Mouse (Mus musculus) bone marrow macrophage, adult 2 months (primary cell): ENCODE data around the gene Dapk3. TPM values are rescaled to one million over a fixed set of nuclear protein-coding genes. Genes with fewer than 3 reads are reported as not detected.

Experiments used
- H3K27ac ChIP-seq: 2 replicates; pipeline ENCODE4 v1.5.1; 2012; ENCODE audit warnings: low read depth, low read length; ENCODE audit not compliant: insufficient read depth
- H3K4me1 ChIP-seq: 2 replicates; pipeline ENCODE4 v1.6.1; 2012; ENCODE audit warnings: low read length; ENCODE audit not compliant: control insufficient read depth, insufficient read depth
- H3K4me3 ChIP-seq: 2 replicates; pipeline ENCODE4 v1.5.1; 2012; ENCODE audit warnings: mild to moderate bottlenecking, low read length, moderate library complexity; ENCODE audit not compliant: insufficient read depth
- CTCF ChIP-seq: IDR thresholded peaks from 2 replicates; pipeline ENCODE4 v1.5.1; 2012; ENCODE audit warnings: low read depth, mild to moderate bottlenecking, low read length, moderate library complexity
- POLR2A ChIP-seq: IDR thresholded peaks from 2 replicates; pipeline ENCODE4 v1.6.1; 2012; ENCODE audit warnings: mild to moderate bottlenecking, low read depth, low read length, borderline replicate concordance
- polyA plus RNA-seq: library from polyadenylated mRNA; stranded (reverse); fragments of >200 nt; gene quantifications from 2 replicates; pipeline ENCODE4 v1.2.4, GENCODE M21; 2012; ENCODE audit not compliant: missing spikeins, insufficient read depth, insufficient read length

The Dapk3 gene
- polyA plus RNA-seq, 1 experiment, result 36.4 TPM

DNA sequence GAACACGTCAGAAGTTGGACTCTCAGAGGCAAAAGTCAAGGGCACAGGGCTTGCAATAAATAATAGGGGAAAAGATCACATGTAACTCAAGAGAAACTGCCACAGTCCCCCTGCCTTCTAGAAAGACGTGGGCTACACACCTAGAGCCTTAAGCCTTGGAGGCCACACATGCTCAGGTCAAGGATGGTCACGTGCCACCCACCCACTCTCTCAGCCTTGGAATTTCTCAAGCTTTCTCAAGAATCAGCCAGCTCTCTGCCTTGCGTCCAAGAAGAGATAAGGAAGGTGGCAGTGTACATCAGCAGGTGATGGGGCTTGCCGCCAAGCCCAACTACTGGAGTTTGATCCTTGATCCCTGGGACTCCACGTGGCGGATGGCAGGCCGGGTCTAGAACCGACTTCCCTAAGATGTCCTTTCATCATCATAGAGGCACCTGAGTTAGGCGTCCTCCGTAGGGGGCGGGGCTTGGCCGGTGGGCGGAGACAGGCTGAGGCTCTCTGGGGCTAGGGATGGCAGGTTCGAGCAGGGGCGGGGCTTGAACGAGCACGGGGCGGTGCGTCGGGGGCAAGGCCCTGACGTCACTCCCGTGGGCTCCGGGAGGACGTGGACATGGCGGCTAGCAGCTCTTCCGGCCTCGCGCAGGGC, 49.9 kb downstream of the Dapk3 start, which contains the start of gene Zfr2:
Gene Zfr2, plus strand, starts transcription at position 576 of the 646 bp plus-strand sequence.
- no peak for TF ChIP-seq POLR2A
- no peak for TF ChIP-seq CTCF
- Histone ChIP-seq H3K27ac (no peak within 1 kb of the TSS), H3K4me3 (peak within 1 kb of the TSS; percentile 63), H3K4me1 (peaks cover 5% of the 10 kb centered on the region)

DNA sequence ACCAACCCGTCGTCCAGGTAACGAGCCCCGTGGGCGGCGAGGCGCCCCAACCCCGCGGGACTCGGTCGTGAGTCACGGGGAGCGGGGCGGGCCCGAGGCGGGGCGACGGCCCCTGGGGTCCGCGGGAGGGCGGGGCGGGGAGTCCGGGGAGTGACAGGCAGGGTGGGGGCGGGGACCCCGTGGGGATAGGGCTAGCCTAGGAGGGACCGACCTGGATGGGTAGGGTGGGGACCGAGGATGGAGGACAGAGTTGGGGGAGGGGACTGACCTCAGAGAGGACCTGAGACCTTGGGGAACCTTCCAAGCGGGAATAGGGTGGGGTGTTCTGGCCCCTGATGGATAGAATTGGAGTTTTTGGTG, 50.4 kb downstream of the Dapk3 start:
- H3K4me1 ChIP-seq, result peaks cover 5% of the 10 kb centered on the region

DNA sequence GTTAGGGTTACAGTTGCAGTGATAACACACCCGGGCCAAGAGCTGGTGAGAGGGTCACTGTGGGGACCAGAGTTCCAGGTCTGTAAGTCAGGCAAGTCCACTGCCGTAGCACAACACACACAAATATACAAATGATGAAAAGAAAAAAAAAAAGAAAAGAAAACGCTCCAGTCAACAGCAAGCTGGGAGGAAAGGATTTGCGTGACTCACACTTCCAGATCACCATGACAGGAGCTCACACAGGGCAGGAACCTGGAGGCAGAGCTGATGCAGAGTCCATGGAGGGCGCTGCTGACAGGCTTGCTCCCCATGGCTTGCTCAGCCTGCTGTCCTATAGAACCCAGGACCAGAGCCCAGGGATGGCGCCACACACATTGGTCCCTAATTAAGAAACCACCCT, 51.4 kb downstream of the Dapk3 start:
- peaks cover 5% of the 10 kb centered on the region for H3K4me1 ChIP-seq
- no peak overlapping the region for H3K27ac ChIP-seq
- no peak for TF ChIP-seq POLR2A
- no peak for TF ChIP-seq CTCF
- H3K4me3 ChIP-seq, result no peak overlapping the region

More for the DNA sequence above, 50.4 kb downstream of the Dapk3 start:
- H3K27ac ChIP-seq, result no peak overlapping the region
- H3K4me3 ChIP-seq, result peak overlapping the region; percentile 63
- no peak for TF ChIP-seq CTCF
- TF ChIP-seq POLR2A, result 0 out of 2 replicates have a peak, but pooled peaks have one; percentile 12

DNA sequence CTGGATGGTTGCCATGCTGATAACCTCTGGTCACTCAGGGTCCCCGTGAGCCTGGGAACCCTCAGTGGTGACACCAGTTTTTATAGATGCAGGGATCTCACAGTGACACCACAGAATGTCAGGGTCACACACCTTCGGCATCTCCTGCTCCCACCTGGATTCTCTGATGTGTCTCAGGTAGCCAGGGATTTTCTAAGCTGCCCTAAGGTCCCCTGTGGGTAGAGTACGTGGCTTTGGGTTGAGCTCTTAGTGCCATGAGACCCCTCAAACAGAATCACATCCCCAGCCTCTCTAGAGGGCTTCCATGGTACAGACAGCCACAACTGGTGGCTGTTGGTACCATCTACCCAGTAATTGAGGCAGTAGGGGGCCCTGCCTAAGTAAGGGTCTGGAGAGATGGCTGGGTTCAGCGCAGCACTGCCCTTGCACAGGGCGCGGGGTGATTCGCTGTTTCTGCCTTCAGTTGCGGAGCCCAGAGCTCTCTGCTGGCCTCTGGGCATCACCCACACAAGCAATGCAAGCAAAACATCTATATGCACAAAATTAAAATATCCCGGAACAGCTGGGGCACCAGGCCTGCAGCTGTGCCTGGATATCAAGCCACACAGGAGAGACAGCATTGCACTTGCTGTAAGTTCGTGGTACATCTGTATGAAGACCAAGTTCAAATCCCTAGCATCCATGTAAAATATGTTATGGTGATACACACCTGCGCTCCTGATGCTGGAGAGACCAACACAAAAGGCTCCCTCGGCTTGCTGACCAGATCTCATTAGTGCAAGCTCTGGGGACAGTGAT, 53.9 kb downstream of the Dapk3 start:
- Histone ChIP-seq H3K4me1 (peaks cover 5% of the 10 kb centered on the region), H3K4me3 (no peak overlapping the region), H3K27ac (no peak overlapping the region)
- TF ChIP-seq POLR2A, result no peak

- Histone ChIP-seq H3K27ac (no peak overlapping the region), H3K4me3 (no peak overlapping the region), H3K4me1 (peaks cover 2% of the 10 kb centered on the region; the same call in 1 of the 2 replicates)
- TF ChIP-seq CTCF (no peak), POLR2A (no peak)
These were observed 55.8 kb downstream of the Dapk3 start for GRCm38 (mm10) chr10:81238618-81239017.

DNA sequence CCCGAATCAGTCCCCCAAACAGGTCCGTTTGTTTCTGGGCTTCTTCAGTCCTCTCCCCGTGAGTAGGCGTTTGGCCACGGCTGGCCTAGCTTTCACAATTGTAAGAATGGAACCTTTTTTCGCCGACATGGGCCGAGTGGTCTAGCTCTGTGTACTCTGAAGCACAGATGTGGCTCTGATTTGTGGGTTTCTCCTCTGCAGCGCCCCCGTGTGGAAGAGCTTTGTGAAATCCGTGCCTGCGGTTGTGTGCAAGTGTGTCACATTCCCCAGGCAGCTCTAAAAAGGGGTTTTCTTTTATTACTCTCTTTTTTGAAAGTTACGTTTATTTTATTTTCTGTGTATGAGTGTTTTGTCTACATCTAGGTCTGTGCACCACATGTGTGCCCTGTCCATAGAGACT, 58.1 kb downstream of the Dapk3 start:
- TF ChIP-seq CTCF (peak; percentile 98), POLR2A (no peak)
- H3K27ac ChIP-seq, result no peak overlapping the region
- H3K4me1 ChIP-seq, result peaks cover 4% of the 10 kb centered on the region
- H3K4me3 ChIP-seq, result no peak overlapping the region

- H3K4me3 ChIP-seq, result no peak overlapping the region
- TF ChIP-seq POLR2A (no peak), CTCF (no peak)
- H3K27ac ChIP-seq, result no peak overlapping the region
- peaks cover 4% of the 10 kb centered on the region for H3K4me1 ChIP-seq
These were observed 59.2 kb downstream of the Dapk3 start for GRCm38 (mm10) chr10:81242021-81242420.

Other genes starting within 250 kb of the Dapk3 start
- gene Gng7, start 168.1 kb upstream of the Dapk3 start, polyA plus RNA-seq, result 3.5 and 4.6 TPM in 2 replicates
- not detected in 2 replicates for gene Diras1, start 157.3 kb upstream of the Dapk3 start, polyA plus RNA-seq
- 14.0 and 14.5 TPM in 2 replicates for gene Slc39a3, start 145.6 kb upstream of the Dapk3 start, polyA plus RNA-seq
- gene Sgta, start 122.8 kb upstream of the Dapk3 start, polyA plus RNA-seq, result 58.5 and 66.8 TPM in 2 replicates
- gene Thop1, start 113.0 kb upstream of the Dapk3 start, polyA plus RNA-seq, result 7.4 and 10.8 TPM in 2 replicates
- gene Creb3l3, start 84.1 kb upstream of the Dapk3 start, polyA plus RNA-seq, result 1.3 TPM in 2 replicates
- gene Map2k2, start 77.1 kb upstream of the Dapk3 start, polyA plus RNA-seq, result 71.4 and 77.6 TPM in 2 replicates
- gene Zbtb7a, start 47.8 kb upstream of the Dapk3 start, polyA plus RNA-seq, result 52.0 and 54.9 TPM in 2 replicates
- gene Pias4, start 15.1 kb upstream of the Dapk3 start, polyA plus RNA-seq, result 21.9 and 28.2 TPM in 2 replicates
- 877 and 1,003 TPM in 2 replicates for gene Eef2, start 6.4 kb upstream of the Dapk3 start, polyA plus RNA-seq
- gene 4930442H23Rik, start 844 bp downstream of the Dapk3 start, polyA plus RNA-seq, result not detected in 2 replicates
- gene Nmrk2, start 19.0 kb downstream of the Dapk3 start, polyA plus RNA-seq, result not detected in 2 replicates
- not detected in 2 replicates for gene Atcay, start 47.8 kb downstream of the Dapk3 start, polyA plus RNA-seq
- 2.7 and 3.0 TPM in 2 replicates for gene Zfr2, start 50.1 kb downstream of the Dapk3 start, polyA plus RNA-seq
- gene Matk, start 69.9 kb downstream of the Dapk3 start, polyA plus RNA-seq, result 10.8 and 14.4 TPM in 2 replicates
- 46.5 and 51.1 TPM in 2 replicates for gene Mrpl54, start 83.9 kb downstream of the Dapk3 start, polyA plus RNA-seq
- 34.3 and 36.1 TPM in 2 replicates for gene Apba3, start 84.0 kb downstream of the Dapk3 start, polyA plus RNA-seq
- gene Tjp3, start 108.6 kb downstream of the Dapk3 start, polyA plus RNA-seq, result 9.2 and 9.8 TPM in 2 replicates
- gene Pip5k1c, start 110.0 kb downstream of the Dapk3 start, polyA plus RNA-seq, result 90.9 and 106 TPM in 2 replicates
- gene Cactin, start 138.1 kb downstream of the Dapk3 start, polyA plus RNA-seq, result 18.1 and 18.2 TPM in 2 replicates
- gene Tbxa2r, start 145.7 kb downstream of the Dapk3 start, polyA plus RNA-seq, result not detected in 2 replicates
- gene Gipc3, start 160.3 kb downstream of the Dapk3 start, polyA plus RNA-seq, result not detected in 2 replicates
- gene Hmg20b, start 167.5 kb downstream of the Dapk3 start, polyA plus RNA-seq, result 52.2 and 53.3 TPM in 2 replicates
- 80.9 and 86.2 TPM in 2 replicates for gene Mfsd12, start 174.5 kb downstream of the Dapk3 start, polyA plus RNA-seq
- gene 4930404N11Rik, start 182.8 kb downstream of the Dapk3 start, polyA plus RNA-seq, result not detected in 2 replicates
- 32.6 and 35.0 TPM in 2 replicates for gene Fzr1, start 195.5 kb downstream of the Dapk3 start, polyA plus RNA-seq
- 23.1 and 29.5 TPM in 2 replicates for gene Dohh, start 201.4 kb downstream of the Dapk3 start, polyA plus RNA-seq
- gene Gm48551, start 201.5 kb downstream of the Dapk3 start, polyA plus RNA-seq, result 0.75 and 2.2 TPM in 2 replicates
- gene Gm48552, start 206.0 kb downstream of the Dapk3 start, polyA plus RNA-seq, result not detected in 2 replicates
- 41.9 and 45.5 TPM in 2 replicates for gene Smim24, start 210.0 kb downstream of the Dapk3 start, polyA plus RNA-seq